28 mouse cellular contexts compared by ENCODE assay signal in genomic region chr1:141440234-141440633, GRCm38 (mm10).
"Had no signal": no experiment of that assay in that cellular context is flagged by ENCODE, and none has a peak within 500 bp of the region (broad histone marks: within the 10 kb centered on the region; RNA-seq: fewer than 3 reads in every experiment).

No protein-coding gene starts in this region.

- H3K27me3 ChIP-seq: embryonic facial prominence, embryonic 12.5 days; embryonic facial prominence, embryonic 13.5 days; embryonic facial prominence, embryonic 15.5 days; forebrain, embryonic 12.5 days; forebrain, embryonic 13.5 days; forebrain, embryonic 15.5 days had no signal

- H3K4me3 ChIP-seq: embryonic facial prominence, embryonic 10.5 days; embryonic facial prominence, embryonic 12.5 days; embryonic facial prominence, embryonic 13.5 days; embryonic facial prominence, embryonic 15.5 days; erythroblast, embryonic 14.5 days; forebrain, embryonic 10.5 days; forebrain, embryonic 12.5 days; forebrain, embryonic 13.5 days; forebrain, embryonic 15.5 days; gastrocnemius, adult 2 months had no signal

- ATAC-seq: forebrain, embryonic 13.5 days; forebrain, embryonic 14.5 days; forebrain, embryonic 15.5 days; forebrain, embryonic 16.5 days; forebrain, postnatal 0 days had no signal

- DNase-seq: cerebellum, adult 18-20 months; cerebellum, adult 2 months; cerebellum, adult 8-10 months; cerebellum, adult 9-10 months; cerebellum, adult 9-11 months; cerebellum, postnatal 10 days; cerebellum, postnatal 14 days; cerebellum, postnatal 25 days; cerebellum, postnatal 36 days; embryo, embryonic 11 days; forebrain, postnatal 0 days; gastrocnemius, adult 2 months; gastrocnemius, postnatal 10 days; gastrocnemius, postnatal 14 days; gastrocnemius, postnatal 25 days; gastrocnemius, postnatal 36 days; heart, adult 11 months had no signal

- H3K9ac ChIP-seq: embryonic facial prominence, embryonic 12.5 days; embryonic facial prominence, embryonic 13.5 days; embryonic facial prominence, embryonic 15.5 days; forebrain, embryonic 12.5 days; forebrain, embryonic 13.5 days; forebrain, embryonic 15.5 days; forebrain, postnatal 0 days had no signal

- H3K9me3 ChIP-seq: embryonic facial prominence, embryonic 10.5 days; embryonic facial prominence, embryonic 12.5 days; embryonic facial prominence, embryonic 13.5 days; embryonic facial prominence, embryonic 15.5 days; forebrain, embryonic 10.5 days; forebrain, embryonic 12.5 days; forebrain, embryonic 13.5 days; forebrain, embryonic 15.5 days had no signal

- H3K36me3 ChIP-seq: embryonic facial prominence, embryonic 10.5 days; embryonic facial prominence, embryonic 12.5 days; embryonic facial prominence, embryonic 13.5 days; embryonic facial prominence, embryonic 15.5 days; forebrain, embryonic 10.5 days; forebrain, embryonic 12.5 days; forebrain, embryonic 15.5 days had no signal

- H3K4me2 ChIP-seq: embryonic facial prominence, embryonic 12.5 days; embryonic facial prominence, embryonic 13.5 days; embryonic facial prominence, embryonic 15.5 days; forebrain, embryonic 12.5 days; forebrain, embryonic 13.5 days; forebrain, embryonic 15.5 days had no signal

- H3K27ac ChIP-seq: embryonic facial prominence, embryonic 10.5 days; embryonic facial prominence, embryonic 12.5 days; embryonic facial prominence, embryonic 13.5 days; embryonic facial prominence, embryonic 15.5 days; forebrain, embryonic 10.5 days; forebrain, embryonic 12.5 days; forebrain, embryonic 13.5 days; forebrain, embryonic 15.5 days; gastrocnemius, adult 2 months had no signal

- H3K4me1 ChIP-seq: embryonic facial prominence, embryonic 10.5 days; embryonic facial prominence, embryonic 12.5 days; embryonic facial prominence, embryonic 13.5 days; embryonic facial prominence, embryonic 15.5 days; forebrain, embryonic 10.5 days; forebrain, embryonic 12.5 days; forebrain, embryonic 13.5 days; forebrain, embryonic 15.5 days had no signal
